Mouse (Mus musculus): ENCODE measurements around the gene Qtrt1. TPM values are rescaled to one million over a fixed set of nuclear protein-coding genes. Genes with fewer than 3 reads are reported as not detected.
"Not testable (repeated sequence)": the region's sequence is repeated elsewhere in the genome, so short reads cannot be mapped to it uniquely, and the experiment has no call there.

The Qtrt1 gene
- total RNA-seq, 2 experiments from 2014 or later, result 8.5 to 11.2 TPM

- no peak for DNase-seq
- intact Hi-C loops (cut with DNase I), result no loop called here
Measured at GRCm38 (mm10) chr9:21445081-21445744, 33.6 kb downstream of the Qtrt1 start.

DNA sequence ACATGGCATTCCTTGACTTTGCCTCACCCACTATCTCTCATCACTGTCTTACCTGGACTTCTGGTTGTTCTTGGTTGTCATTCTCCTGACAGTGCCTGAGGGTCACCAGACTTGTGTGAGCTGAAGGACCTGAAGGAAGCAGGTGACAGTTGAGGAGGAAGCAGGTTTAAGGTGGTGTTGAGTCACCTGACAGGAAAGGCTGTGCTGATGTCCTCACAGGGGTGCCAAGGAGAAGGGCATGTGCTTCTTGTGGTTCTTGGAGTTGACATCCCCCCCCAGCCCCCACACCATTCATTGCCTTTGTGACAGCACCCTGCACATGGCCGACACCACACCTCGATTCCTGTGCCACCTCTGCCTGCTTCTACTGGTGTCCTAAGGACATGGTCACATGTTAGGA, 36.1 kb downstream of the Qtrt1 start:
- DNase-seq, result no peak
- intact Hi-C loops (cut with DNase I), result no loop called here

DNA sequence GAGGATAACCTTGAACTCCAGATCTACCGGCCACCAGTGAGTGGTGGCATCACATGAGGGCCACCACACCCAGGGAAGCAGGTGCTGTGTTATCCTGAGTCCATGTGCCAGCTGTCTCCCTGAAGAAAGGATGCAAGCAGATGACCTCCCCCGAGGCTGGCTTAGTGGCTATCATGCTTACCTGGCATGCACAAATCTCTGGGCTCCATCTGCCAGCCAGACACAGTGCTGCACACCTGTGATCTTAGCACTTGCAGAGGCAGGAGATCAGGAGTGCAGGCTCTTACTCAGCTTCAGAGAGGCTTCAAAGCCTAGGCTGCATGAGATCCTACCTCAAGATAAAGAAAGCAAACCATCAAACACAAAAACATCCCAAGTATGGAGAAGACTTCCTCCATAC, 38.1 kb downstream of the Qtrt1 start:
- DNase-seq, result no peak
- intact Hi-C loops (cut with DNase I), result no loop called here

DNA sequence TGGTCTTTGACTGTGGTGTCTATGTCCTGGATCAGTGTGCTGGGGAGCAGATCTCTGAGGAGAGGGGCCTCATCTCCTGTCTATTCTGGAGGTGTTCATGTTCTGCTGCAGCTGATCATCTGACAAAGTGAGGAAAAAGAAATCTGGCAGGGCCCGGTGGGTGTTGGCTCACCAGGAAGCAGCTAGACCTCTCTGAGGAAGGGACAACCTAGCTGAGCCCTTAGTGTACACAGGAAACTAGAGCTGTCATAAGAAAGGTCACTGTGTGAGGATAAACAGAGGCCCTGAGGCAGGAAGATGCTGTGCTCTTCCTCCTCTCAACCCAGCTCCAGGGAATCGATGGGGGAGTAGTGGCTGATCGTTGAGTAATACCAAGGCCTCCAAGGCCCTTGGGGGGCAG, 38.6 kb downstream of the Qtrt1 start:
- intact Hi-C loops (cut with DNase I), result no loop called here
- DNase-seq, result no peak

DNA sequence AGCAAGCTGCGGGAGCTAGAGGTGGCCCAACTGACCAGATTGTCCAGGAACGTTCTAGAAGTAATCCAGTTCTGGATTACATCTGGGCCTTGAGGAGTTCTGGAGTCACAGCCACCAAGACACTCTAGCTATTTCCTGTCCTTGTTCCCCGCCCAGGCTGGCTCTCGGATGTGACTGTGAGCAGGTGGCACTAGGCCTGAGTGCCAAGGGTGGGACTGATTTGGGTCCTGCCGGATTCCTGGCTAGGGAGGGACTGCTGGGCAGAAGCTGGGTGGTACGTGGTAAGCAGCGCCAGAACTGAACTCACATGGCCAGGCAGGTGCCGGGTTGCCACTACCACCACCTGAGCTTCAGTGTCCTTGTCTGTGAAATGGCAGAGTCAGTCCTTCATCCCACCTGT, 39.8 kb downstream of the Qtrt1 start:
- DNase-seq, result no peak
- intact Hi-C loops (cut with DNase I), result no loop called here

DNA sequence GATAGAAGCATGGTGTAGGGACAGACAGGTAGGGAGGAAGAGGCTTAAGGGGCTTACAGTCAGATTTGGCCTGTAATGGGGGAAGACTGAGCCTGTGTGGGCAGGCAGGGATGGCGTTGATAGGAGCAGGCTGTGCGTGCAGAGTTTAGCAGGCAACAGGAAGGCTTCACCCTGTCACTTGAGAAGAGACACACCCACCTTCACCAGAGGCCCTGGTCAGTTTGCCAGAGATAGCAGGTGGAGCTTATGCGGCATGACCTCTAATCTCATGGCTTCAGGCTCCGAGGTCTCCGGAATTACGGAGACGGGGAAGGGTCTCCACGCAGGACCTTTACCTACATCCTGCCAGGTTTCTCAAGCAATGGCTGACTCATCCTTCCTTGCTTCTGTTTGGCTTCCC, 40.2 kb downstream of the Qtrt1 start:
- intact Hi-C loops (cut with DNase I), result no loop called here
- no peak for DNase-seq

DNA sequence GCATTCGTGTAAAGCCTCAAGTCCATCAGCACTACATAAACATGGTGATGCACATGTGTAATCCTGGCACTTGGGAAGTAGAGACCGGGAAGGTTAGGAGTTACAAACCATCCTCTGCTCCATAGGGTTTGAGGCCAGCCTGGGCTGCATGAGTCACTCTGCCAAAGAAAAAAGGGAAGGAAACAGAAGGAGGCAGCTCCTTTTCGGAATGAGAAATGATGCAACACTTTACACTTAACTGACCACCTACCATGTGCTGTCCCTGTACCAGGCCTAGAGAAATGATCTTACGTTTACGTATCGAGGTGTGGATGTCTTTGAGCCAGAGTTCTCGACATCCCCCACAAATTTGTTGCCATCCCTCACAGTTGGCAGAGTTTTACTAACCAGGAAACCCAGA, 41.4 kb downstream of the Qtrt1 start:
- no peak for DNase-seq
- intact Hi-C loops (cut with DNase I), result no loop called here

- intact Hi-C loops (cut with DNase I), result no loop called here
- no peak for DNase-seq
Measured at GRCm38 (mm10) chr9:21453459-21453858, 41.8 kb downstream of the Qtrt1 start.

- intact Hi-C loops (cut with DNase I), result no loop called here
- DNase-seq, result no peak
Measured at GRCm38 (mm10) chr9:21454556-21454955, 42.9 kb downstream of the Qtrt1 start.

DNA sequence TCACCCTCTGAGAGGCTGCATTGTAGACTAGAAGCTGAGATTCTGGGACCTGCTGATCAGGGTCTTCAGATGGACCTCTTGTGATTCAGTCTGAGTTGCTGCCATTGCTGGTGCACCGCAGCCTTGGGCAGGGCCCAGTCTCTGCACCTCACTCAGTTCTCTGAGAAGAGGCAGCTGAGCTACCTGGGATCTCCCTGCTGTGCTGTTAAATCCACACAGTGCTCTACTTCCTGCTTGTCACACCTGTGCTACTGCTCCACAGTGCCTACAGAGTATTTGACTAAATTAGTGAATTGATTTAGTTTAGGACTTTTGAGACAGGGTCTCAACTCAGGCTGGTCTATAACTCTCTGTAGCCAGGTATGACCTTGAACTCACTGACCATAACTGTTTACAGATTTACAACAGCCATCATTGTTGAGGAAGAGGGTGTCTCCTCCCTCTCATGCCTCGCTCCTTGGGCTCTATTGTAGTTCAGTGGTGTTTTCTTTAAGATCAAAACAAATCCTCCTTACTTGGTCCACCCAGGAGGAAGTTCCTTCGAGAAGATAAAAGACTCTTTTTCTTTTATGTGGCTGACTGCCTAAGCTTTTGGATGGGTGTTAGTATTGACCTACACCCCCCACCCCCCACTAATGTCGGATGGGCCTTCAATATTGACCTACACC, 43.6 kb downstream of the Qtrt1 start:
- intact Hi-C loops (cut with DNase I), result no loop called here

DNA sequence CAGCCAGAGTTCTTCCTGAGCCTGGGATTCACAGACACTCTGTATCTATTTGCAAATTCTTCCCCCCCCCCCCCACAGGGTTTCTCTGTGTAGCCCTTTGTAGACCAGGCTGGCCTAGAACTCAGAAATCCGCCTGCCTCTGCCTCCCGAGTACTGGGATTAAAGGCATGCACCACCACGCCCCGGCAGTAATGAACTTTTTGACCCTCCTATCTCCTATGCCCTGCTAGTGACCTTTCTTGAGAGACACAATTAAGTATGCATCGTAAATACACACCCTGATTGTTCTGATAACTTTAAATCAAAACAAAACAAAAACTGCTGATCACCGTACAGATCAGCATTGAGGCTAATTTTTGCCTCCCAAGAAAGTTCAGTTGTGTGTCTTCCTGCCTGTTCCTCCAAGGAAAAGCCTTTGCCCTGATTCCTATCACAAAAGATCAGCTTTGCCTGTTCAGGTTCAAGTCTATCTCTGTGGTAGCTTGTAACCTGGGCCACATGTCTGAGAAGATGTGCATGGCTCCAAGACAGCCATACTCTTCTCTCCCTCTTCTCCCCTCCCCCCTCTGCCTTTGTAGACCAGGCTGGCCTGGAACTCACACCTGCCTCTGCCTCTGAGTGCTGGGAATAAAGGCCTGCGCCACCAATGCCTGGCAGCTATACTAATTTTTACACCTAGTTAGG, 44.8 kb downstream of the Qtrt1 start:
- intact Hi-C loops (cut with DNase I), result no loop called here
- no peak for DNase-seq

More for the DNA sequence above, 43.6 kb downstream of the Qtrt1 start:
- DNase-seq, result no peak

DNA sequence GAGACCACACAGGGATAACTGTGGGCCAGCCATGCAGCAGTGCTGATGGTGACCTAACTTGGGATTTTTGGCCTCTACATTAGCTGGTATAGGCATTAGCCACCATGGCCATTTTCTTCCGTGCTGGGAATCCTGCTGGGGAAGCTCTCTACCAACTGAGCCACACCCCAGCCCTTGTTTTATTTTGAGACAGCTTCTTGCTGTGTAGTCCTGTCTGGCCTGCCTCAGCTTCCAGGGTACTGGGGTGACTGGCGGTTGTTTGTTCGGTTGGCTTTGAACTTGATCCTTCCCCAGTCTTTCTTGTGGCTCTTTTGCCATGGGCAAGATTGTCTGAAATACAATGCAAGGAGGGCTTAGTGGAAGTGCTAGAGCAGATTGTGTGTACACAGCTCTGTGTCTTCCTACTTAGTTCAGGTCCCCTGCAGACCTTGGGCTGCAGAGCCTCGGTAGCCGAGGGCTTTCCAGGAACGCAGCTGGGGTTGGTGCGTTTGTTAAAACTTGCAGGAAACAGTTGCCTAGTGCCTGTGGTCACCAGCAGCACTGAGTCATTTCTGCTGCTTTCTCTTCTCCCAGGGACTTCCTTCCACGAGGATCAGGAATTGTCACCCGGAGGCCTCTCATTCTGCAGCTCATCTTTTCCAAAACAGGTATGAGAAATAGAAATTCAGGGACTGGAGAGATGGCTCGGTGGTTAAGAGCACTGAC, 45.4 kb downstream of the Qtrt1 start:
- DNase-seq, result no peak
- intact Hi-C loops (cut with DNase I), result no loop called here

DNA sequence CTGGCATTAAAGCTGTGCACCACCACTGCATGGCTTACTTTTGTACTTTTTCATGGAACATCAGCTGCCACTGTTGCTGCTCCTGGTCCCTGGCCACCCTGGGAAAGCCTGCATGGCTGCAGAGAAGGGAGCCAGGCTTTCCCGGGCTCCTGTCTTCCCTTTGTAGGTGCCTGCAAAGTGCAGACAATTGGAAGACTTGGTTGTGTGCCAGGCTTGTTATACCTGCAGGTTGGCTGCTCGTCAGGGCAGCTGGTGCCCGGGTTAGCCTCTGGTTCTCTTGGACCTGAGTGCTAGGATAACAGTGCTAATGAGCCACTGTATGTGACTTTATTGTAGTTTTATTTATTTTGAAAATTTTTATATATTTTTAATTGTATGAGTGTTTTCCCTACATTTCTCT, 47.2 kb downstream of the Qtrt1 start:
- intact Hi-C loops (cut with DNase I), result no loop called here
- no peak for DNase-seq

GRCm38 (mm10) chr9:21460400-21460940, 48.8 kb downstream of the Qtrt1 start:
- DNase-seq, result no peak
- intact Hi-C loops (cut with DNase I), result no loop called here

DNA sequence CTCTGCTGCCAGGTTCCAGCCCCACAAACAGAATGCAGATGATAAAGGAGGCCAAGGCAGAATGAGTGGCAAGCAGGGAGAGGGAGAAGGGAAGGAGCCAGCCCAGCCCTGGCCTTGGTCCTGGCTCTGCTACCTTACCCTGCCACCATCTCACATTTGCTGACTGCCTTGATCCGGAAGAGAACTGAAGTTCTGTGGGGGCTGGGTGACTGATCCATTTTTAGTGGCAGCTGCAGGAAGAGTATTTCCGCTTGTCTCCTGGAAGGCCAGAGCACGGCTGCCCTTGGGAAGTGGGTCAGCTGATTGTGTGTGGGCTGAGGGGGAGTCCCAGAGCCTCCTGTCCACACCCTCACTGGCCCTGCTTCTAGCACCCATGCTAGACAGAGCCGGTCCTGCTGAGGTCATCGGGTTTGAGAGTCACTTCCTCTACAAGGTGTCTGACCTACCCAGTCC, 51.5 kb downstream of the Qtrt1 start:
- intact Hi-C loops (cut with DNase I), result loop anchor here (2.0 kb wide), 1 partner anchor 38 kb away; the partner anchor contains the start of gene Dnm2
- DNase-seq, result peak; percentile 73 to 78

DNA sequence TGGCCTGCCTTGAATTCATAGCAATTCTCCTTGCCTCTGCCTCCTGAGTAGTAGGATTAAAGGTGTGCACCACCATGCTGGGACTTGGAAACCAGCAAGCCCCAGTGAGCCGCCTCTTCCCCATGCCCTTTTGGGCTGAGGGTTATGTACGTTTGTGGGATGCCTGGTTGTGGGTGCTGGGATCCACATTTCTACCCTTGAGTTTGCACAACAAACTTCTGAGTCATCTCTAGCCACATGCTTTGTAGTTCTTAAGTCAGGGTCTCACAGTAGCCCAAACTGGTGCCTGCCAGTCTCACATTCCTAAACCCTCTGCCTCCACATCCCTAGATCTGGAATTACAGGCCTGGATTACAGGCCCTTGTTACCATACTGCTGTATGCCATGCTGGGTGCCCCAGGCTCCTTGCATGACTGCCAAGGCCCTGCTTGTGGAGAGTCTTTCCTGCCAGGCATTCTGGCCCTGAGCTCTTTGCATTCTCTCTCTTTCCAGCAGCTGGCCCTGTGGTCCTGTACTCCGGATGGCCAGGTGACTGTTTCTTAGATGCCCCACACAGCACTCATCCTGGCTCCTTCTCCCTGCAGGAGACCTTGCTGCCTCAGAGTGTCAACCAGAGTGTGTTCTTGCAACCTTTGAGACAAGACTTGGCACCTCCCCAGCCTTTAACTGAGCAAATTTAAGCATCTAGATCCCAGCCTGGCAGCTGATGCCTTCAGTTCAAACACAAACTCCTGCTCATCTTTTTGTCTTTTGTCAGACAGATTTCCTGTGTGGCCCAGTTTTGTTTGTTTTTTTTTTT, 52.3 kb downstream of the Qtrt1 start:
- intact Hi-C loops (cut with DNase I), result loop anchor here (2.0 kb wide), 1 partner anchor 39 kb away; the partner anchor contains the start of gene Dnm2
- no peak for DNase-seq

- DNase-seq; intact Hi-C loops (cut with DNase I): not testable (repeated sequence)
Measured at GRCm38 (mm10) chr9:21464565-21464928, 52.9 kb downstream of the Qtrt1 start.

GRCm38 (mm10) chr9:21469032-21470024, 57.7 kb downstream of the Qtrt1 start:
- intact Hi-C loops (cut with DNase I), result loop anchor here (2.0 to 5.0 kb wide), 2 partner anchors 59 to 157 kb away; partner anchors contain the start of genes Ap1m2 and Qtrt1
- DNase-seq, result peak; percentile 50 to 70
